Mouse (Mus musculus): ENCODE data around the gene Ccl5. TPM values are rescaled to one million over a fixed set of nuclear protein-coding genes. Genes with fewer than 3 reads are reported as not detected.
A peak's percentile ranks its signal among the peaks of the same experiment; 100 is the strongest.

The Ccl5 gene
- total RNA-seq, 1 experiment: not detected

DNA sequence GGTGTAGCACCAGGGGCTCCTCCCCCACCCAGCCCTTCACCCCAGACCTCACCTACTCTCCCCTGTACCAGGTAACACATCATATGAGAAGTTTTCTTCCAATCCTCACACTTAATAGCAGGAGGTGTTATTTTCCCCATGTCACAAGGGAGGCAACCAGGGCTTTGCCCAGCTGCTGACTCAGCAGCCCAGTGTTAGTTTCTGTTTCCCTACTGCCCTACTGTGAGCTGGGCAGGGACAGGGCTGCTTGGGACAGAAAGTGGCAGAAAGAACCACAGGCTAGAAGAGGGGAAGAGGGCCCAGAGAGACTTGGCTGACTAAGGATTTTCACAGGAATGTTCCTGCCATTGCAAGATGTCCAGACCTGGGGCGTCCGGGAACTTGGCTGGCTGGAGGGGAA is 10.6 kb upstream of the Ccl5 start:
- H3K27ac ChIP-seq (ENCODE audit: insufficient read depth, low read depth, low read length, poor library complexity, severe bottlenecking): no peak overlapping the region
- no peaks in the 10 kb centered on the region for H3K9me3 ChIP-seq (ENCODE audit: control insufficient read depth, insufficient read depth, low read depth, low read length)
- in situ Hi-C loops (cut with MboI; ENCODE audit: low sequenced_read_pairs in 2 of 2, unreplicated experiment in 2 of 2): no loop called here
- H3K36me3 ChIP-seq (ENCODE audit: control insufficient read depth, insufficient read depth, low read length, poor library complexity, severe bottlenecking): no peaks in the 10 kb centered on the region
- TF ChIP-seq MAFK (IDR thresholded peaks at IDR 0.05; ENCODE audit: insufficient read depth, low read depth, low read length): peak; percentile 76
- TF ChIP-seq ZC3H11A (IDR thresholded peaks at IDR 0.05; ENCODE audit: borderline replicate concordance, low read depth, low read length): no peak
- DNase-seq (ENCODE audit: low read depth, low spot score): no peak
- H3K4me3 ChIP-seq (ENCODE audit: insufficient read depth in 1 of 2, low read depth in 1 of 2, low read length in 2 of 2, poor library complexity in 1 of 2, severe bottlenecking in 1 of 2): no peak overlapping the region
- no peak overlapping the region for H3K9ac ChIP-seq (ENCODE audit: insufficient read depth, low read depth, low read length, poor library complexity, severe bottlenecking)
- no peaks in the 10 kb centered on the region for H3K4me1 ChIP-seq (ENCODE audit: control insufficient read depth in 2 of 2, insufficient read depth in 2 of 2, low read length in 2 of 2, poor library complexity in 1 of 2)

DNA sequence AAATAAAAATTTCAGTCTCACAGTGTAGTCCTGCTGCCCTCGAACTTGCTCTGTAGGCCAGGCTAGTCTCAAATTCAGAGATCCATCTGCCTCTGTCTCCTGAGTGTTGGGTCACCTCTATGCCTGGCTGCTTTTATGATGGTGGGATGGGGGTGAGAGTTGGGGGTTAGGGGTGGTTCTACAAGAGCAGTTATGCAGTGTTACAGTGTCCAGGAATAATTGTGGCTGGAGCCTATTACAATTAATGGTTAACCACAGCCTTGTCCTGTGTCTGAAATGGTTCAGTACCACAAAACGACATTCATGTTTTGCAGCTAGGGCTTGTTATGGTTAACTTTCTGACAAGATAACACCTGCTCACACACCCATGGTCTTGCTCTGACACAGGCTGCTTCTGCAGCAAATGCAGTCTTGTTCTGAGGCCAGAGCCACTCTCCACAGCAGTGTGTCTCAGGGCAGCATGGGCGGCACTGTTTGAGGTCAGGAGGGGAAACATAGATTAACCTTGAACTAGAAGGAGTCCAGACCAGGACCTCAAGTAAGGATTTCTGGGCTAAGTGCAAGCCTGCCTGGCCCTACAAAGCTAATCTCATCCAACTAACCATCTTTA is 8.5 kb upstream of the Ccl5 start:
- no peaks in the 10 kb centered on the region for H3K9me3 ChIP-seq (ENCODE audit: control insufficient read depth, insufficient read depth, low read depth, low read length)
- H3K4me3 ChIP-seq (ENCODE audit: insufficient read depth in 1 of 2, low read depth in 1 of 2, low read length in 2 of 2, poor library complexity in 1 of 2, severe bottlenecking in 1 of 2): no peak overlapping the region
- H3K4me1 ChIP-seq (ENCODE audit: control insufficient read depth in 2 of 2, insufficient read depth in 2 of 2, low read length in 2 of 2, poor library complexity in 1 of 2): peaks cover 0 to 2% of the 10 kb centered on the region in 2 experiments; a peak in 1 of 4 replicates
- no peaks in the 10 kb centered on the region for H3K36me3 ChIP-seq (ENCODE audit: control insufficient read depth, insufficient read depth, low read length, poor library complexity, severe bottlenecking)
- H3K9ac ChIP-seq (ENCODE audit: insufficient read depth, low read depth, low read length, poor library complexity, severe bottlenecking): no peak overlapping the region
- in situ Hi-C loops (cut with MboI; ENCODE audit: low sequenced_read_pairs in 2 of 2, unreplicated experiment in 2 of 2): no loop called here
- TF ChIP-seq ZNF384 (IDR thresholded peaks at IDR 0.05; ENCODE audit: low read depth, low read length) (no peak), ZC3H11A (IDR thresholded peaks at IDR 0.05; ENCODE audit: borderline replicate concordance, low read depth, low read length) (no peak), CHD2 (IDR thresholded peaks at IDR 0.05; ENCODE audit: low read depth, low read length) (no peak), MAFK (IDR thresholded peaks at IDR 0.05; ENCODE audit: insufficient read depth, low read depth, low read length) (no peak)
- H3K27ac ChIP-seq (ENCODE audit: insufficient read depth, low read depth, low read length, poor library complexity, severe bottlenecking): no peak overlapping the region
- DNase-seq (ENCODE audit: low read depth, low spot score): no peak

DNA sequence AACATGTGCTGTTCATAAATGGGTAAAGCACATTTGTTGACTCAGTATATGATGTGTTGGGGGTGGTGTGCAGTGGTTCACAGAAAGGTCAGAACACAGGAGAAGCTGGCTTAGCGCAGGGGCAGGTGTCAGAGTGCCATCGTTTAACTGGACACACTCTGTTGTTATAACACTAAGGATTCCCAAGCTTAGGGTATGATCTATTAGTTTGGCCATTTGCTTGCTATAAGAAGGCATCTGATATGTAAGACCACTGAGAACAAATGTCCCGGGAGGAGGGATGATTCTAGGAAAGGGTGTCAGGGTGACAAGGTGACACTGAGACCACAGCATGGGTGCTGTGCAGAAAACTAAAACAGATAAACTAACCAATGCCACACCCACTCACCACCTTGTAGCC is 6.5 kb upstream of the Ccl5 start:
- Histone ChIP-seq H3K4me1 (ENCODE audit: control insufficient read depth in 2 of 2, insufficient read depth in 2 of 2, low read length in 2 of 2, poor library complexity in 1 of 2) (peaks cover 0 to 2% of the 10 kb centered on the region in 2 experiments; a peak in 1 of 4 replicates), H3K27ac (ENCODE audit: insufficient read depth, low read depth, low read length, poor library complexity, severe bottlenecking) (no peak overlapping the region), H3K4me3 (ENCODE audit: insufficient read depth in 1 of 2, low read depth in 1 of 2, low read length in 2 of 2, poor library complexity in 1 of 2, severe bottlenecking in 1 of 2) (no peak overlapping the region), H3K9me3 (ENCODE audit: control insufficient read depth, insufficient read depth, low read depth, low read length) (no peaks in the 10 kb centered on the region), H3K9ac (ENCODE audit: insufficient read depth, low read depth, low read length, poor library complexity, severe bottlenecking) (no peak overlapping the region), H3K36me3 (ENCODE audit: control insufficient read depth, insufficient read depth, low read length, poor library complexity, severe bottlenecking) (no peaks in the 10 kb centered on the region)
- in situ Hi-C loops (cut with MboI; ENCODE audit: low sequenced_read_pairs in 2 of 2, unreplicated experiment in 2 of 2): no loop called here
- TF ChIP-seq ZNF384 (IDR thresholded peaks at IDR 0.05; ENCODE audit: low read depth, low read length): no peak
- TF ChIP-seq CHD2 (IDR thresholded peaks at IDR 0.05; ENCODE audit: low read depth, low read length): no peak
- no peak for TF ChIP-seq HCFC1 (IDR thresholded peaks at IDR 0.05; ENCODE audit: borderline replicate concordance, insufficient read depth, low read length)
- TF ChIP-seq ZC3H11A (IDR thresholded peaks at IDR 0.05; ENCODE audit: borderline replicate concordance, low read depth, low read length): no peak
- TF ChIP-seq MAFK (IDR thresholded peaks at IDR 0.05; ENCODE audit: insufficient read depth, low read depth, low read length): no peak
- DNase-seq (ENCODE audit: low read depth, low spot score): no peak

DNA sequence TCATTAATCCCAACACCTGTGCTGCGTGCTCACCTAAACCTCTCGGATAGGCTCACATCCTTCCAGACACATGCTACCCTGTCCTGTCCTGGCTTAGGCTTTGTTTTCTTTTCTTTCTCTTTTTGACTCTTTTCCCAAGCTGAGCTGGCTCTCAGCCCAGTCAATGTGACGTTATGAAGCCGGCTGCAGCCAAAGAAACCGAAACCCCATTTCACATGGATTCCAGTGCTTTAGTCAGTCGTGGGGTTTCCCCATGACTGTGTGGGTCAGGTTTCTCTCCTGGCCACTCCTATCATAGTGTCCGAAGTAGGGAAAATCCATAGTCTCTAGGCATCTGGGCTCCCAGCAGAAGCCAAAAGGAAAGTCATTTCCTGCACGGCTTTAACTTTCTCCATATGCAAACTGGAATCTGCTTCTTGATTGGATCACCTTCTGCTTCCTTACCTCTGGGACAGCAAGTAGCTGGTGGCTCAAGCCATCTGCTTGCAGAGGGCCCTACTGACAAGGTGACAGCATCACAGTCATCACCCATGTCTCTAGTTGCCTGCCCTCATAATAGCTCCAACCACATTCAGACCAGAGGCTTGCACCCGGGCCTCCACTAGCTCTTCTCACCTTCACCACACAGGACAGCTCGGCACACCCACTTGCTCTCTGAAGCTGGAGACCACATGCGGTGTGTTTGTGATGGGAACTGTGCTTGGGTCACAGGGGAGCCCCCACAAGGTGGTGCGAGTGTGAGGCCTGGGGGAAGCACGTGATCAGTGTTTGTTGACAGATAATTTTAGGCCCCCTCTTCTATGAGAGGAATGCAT is 4.5 kb upstream of the Ccl5 start:
- no peak for DNase-seq (ENCODE audit: low read depth, low spot score)
- H3K9ac ChIP-seq (ENCODE audit: insufficient read depth, low read depth, low read length, poor library complexity, severe bottlenecking): no peak overlapping the region
- no peak overlapping the region for H3K4me3 ChIP-seq (ENCODE audit: insufficient read depth in 1 of 2, low read depth in 1 of 2, low read length in 2 of 2, poor library complexity in 1 of 2, severe bottlenecking in 1 of 2)
- no peaks in the 10 kb centered on the region for H3K9me3 ChIP-seq (ENCODE audit: control insufficient read depth, insufficient read depth, low read depth, low read length)
- TF ChIP-seq MAFK (IDR thresholded peaks at IDR 0.05; ENCODE audit: insufficient read depth, low read depth, low read length) (no peak), ZNF384 (IDR thresholded peaks at IDR 0.05; ENCODE audit: low read depth, low read length) (no peak), HCFC1 (IDR thresholded peaks at IDR 0.05; ENCODE audit: borderline replicate concordance, insufficient read depth, low read length) (no peak), CHD2 (IDR thresholded peaks at IDR 0.05; ENCODE audit: low read depth, low read length) (no peak), ZC3H11A (IDR thresholded peaks at IDR 0.05; ENCODE audit: borderline replicate concordance, low read depth, low read length) (no peak)
- in situ Hi-C loops (cut with MboI; ENCODE audit: low sequenced_read_pairs in 2 of 2, unreplicated experiment in 2 of 2): no loop called here
- H3K4me1 ChIP-seq (ENCODE audit: control insufficient read depth in 2 of 2, insufficient read depth in 2 of 2, low read length in 2 of 2, poor library complexity in 1 of 2): peaks cover 0 to 2% of the 10 kb centered on the region in 2 experiments; a peak in 1 of 4 replicates
- no peak overlapping the region for H3K27ac ChIP-seq (ENCODE audit: insufficient read depth, low read depth, low read length, poor library complexity, severe bottlenecking)
- no peaks in the 10 kb centered on the region for H3K36me3 ChIP-seq (ENCODE audit: control insufficient read depth, insufficient read depth, low read length, poor library complexity, severe bottlenecking)
